Mouse (Mus musculus): ENCODE results near the gene Tbca.

DNA sequence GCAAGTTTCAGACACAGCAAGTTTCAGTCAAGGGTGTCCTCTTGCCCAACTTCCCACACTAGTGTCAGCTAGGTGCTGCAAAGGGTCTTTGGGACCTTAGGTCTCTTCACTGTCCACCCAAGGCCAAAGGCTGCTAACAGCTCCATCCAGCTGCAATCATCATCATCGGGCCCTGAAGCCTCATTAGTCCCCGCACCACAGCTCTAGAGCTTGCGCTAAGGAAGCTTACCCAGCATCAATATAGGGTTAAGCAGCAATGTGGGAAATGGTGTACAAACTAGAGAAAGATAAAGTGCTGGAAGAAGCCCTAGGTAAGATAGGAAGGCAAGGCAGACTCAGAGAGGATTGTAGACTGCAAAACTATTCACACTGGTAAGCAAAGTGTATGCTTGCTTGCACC, 92.5 kb downstream of the Tbca start:
- no peak for TF ChIP-seq CTCF (IDR thresholded peaks at IDR 0.05; ENCODE audit: low read depth, low read length)
- no peak for TF ChIP-seq EP300 (IDR thresholded peaks at IDR 0.05; ENCODE audit: insufficient read depth, low read depth, low read length)
- no peak for TF ChIP-seq POLR2A (IDR thresholded peaks at IDR 0.05; ENCODE audit: insufficient read depth, low read length)
